Mouse (Mus musculus) ovary, postnatal 36 days (tissue): ENCODE measurements around the gene Ncor2.
A peak's percentile ranks its signal among the peaks of the same experiment; 100 is the strongest.
"Not testable (repeated sequence)": the region's sequence is repeated elsewhere in the genome, so short reads cannot be mapped to it uniquely, and the experiment has no call there.

Experiments used
- DNase-seq: peaks from one replicate; pipeline ENCODE4 v3.0.0; 2022; ENCODE audit warnings: low spot score, mixed read lengths

Ncor2 gene

DNA sequence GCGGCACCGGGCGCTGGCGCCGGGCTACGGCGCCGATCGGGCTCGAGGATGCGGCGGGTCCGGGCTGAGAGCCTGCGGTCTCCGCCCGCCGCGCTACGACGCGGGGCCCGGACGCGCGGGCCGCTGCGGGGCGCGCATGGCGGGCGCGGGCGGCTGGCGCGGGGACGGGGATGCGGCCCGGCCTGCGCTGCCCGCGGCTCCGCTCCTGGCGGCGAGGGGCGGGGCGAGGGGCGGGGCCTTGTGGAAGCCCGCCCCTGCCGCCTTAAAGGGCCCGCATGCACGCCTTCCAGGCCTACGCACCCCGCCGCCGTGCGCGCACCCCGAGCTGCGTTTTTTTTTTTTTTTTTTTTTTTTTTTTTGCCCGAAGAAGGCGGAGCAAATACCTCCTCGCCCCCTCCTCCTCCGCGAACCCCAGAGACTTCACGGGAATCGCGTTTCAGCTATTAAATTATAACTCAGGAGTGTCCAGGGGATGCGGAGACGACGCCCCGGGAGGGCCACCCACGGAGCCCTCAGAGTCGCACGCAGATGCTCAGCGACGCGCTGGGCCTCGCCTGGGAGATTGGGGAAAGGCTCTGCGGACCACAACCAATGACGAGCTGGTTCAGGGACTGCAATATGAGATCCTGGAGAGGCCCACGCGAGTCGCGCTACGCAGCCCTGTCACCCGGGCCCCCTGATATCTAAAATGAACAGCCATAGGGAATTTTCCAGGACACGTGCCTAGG, at the start of gene Ncor2:
Gene Ncor2 (minus strand): TSS at position 213 of the 728 bp plus-strand sequence.
- peak; percentile 85 for DNase-seq

DNA sequence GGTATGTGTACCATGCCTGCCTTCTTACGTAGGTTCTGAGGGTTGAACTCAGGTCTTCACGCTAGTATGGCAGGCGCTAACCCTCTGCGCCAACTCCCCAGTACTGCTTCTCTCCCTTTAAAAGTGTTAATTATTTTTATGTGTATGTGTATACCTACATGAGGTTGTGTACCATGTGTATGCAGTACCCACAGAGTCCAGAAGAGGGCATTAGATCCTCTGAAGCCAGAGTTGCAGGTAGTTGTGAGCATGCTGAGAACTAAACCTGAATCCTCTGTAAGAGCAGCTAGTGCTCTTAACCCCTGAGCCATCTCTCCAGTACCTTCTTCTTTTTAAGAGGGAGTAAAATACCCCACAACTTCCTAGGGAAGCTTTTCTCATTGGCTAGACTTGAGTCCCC, 48.7 kb upstream of the Ncor2 start:
- no peak for DNase-seq

DNA sequence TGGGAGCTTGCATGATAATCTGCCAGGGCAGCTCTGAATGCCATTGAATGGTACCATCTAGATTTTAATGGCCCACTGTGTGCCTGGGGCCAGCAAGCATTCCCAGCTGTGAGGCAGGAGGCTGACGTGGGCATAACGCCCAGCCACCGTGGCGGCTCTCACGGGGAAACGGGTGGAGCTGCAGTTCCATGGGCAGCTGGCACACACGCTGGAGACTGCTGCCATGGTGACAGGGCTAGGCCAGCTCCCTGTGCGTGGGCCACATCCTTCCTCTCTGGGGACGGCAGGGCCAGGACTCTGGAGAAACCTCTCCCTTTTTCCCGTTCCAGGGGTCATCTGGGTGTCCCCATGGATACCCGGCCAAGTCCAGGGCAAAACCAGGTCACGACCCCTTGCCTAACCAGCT, 47.2 kb upstream of the Ncor2 start:
- no peak for DNase-seq

DNA sequence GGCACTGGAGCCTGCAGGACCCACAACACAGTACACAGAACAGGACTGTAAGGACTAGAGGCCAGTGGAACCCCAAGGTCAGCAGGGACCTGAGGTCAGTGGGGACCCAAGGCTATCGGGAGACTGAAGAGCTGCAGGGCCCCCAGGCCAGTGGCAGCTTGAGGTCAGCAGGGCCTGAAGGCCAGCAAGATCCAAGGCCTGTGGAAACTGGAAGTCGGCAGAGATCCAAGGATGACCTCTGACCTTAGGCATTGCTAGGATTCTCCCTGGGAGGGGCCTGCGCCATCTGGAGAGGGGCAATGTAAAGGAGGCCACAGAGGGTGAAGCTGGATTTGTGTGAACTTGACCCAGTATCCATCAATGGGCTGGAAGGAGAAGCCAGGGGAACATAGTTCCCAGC, 45.9 kb upstream of the Ncor2 start:
- no peak for DNase-seq

DNA sequence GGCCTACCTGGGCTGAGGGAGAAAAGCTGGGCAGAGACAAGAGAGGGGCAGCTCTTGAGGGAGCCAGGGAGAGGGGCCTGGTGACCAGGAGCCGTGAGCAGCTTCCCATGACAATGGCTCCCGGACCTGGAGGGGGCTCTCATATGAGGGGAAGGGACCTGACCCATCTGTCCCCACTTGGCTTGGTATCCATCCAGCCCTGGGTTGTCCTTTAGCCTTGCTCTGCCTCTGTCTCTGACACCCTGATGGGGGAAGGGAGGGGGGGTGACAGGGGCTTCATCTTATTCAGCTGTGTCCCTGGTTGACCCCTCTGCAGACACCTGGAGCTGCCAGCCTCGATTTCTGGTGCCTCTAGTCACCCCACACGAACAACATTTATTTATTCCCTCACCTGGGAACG, 44.9 kb upstream of the Ncor2 start:
- no peak for DNase-seq

DNA sequence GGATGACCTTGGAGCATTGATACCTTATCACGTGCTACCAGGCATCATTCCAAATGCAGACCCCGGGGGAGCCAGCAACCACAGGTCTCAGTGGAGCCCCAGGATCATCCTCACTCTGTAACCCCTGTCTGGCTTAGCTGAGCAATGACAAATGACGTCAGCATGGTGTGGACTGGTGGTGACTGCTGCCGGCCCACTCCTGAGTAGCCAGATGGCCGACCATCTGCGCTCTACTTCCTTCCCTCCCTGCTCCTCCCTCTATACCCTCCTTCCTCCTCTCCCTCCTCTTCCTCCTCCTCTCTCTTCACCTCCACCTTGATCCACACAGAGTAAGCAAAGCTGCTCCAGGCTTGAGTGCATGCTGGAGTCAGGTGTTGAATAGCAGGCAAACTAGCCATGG, 43.7 kb upstream of the Ncor2 start:
- no peak for DNase-seq

DNA sequence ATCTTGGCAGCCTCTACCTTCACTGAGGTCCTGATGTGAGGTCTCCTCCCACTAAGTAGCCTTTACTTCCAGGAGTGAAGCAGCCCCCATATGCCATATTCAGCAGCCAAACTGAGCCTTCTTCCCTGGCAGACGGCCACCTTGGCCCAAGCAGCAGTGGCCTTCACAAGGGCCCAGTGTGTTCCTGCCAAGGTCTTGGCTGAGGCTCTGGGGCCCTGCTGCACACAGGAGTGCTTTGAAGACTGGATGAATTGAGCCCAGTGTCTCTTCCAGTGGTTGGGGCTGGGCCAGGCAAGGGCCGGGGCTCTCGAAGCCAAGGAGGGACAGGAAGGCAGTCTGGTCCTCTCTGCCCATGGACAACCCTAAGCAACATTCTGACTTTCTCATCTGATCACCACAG, 42.8 kb upstream of the Ncor2 start:
- DNase-seq, result peak; percentile 86

DNA sequence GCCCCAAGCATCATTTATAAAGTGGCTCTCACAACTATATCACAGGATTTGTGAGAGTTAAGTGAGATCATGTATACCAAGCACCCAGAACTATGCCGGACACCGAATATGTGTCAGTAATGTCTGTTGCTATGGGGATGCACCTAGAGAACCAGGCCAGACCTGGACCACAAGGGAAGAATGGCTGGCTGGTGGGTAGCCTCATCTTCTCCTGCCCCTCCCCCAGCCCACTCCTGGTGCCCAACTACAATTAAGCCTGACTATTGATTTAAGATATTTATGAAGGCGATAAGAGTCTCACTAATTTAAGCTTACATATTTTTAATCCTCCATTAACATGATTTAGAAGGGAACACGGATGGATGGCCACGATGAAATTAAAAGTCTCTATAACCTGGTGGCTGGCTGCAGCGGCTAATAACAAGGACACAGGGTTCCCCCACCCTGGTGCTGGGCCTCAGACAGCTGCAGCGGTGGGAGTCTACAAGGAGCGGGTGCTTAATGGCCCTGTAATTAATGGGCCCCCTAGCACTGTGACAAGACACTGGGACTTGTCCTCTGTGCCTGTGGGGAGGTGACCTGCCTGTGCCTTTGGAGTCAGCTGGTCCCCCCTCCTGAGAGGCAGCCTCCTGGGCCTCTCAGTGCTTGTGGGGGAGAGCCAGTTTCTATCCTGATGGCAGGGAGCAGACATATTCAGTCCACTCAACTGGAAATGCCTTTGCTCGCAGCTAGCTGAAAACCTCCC, 38.6 kb upstream of the Ncor2 start:
- no peak for DNase-seq

DNA sequence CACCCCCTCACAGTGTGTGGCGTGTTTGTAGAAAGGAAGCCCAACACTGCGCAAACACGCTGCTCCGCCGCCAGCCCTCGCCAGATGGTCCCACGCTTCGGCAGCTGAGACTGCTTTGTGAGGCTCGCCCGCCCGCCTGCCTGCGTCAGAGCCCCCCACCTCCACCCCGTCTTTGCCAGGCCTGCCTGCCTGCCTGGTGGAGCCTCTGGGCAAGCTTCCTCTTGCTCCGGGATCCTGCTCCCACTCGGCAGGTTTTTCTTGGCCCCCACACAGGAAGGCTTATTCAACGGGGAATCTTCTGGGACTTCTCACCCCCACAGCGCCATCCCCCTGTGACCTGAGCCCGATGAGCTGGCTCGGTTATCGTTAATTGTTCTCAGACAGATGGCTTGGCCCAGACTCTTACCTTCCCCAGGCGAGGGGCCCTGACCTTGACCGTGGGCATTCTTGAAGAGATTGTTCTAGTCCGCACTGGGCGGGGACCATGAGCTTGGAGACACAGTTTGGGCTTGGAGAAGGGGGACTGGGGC, 37.0 kb upstream of the Ncor2 start:
- DNase-seq, result peak; percentile 61

DNA sequence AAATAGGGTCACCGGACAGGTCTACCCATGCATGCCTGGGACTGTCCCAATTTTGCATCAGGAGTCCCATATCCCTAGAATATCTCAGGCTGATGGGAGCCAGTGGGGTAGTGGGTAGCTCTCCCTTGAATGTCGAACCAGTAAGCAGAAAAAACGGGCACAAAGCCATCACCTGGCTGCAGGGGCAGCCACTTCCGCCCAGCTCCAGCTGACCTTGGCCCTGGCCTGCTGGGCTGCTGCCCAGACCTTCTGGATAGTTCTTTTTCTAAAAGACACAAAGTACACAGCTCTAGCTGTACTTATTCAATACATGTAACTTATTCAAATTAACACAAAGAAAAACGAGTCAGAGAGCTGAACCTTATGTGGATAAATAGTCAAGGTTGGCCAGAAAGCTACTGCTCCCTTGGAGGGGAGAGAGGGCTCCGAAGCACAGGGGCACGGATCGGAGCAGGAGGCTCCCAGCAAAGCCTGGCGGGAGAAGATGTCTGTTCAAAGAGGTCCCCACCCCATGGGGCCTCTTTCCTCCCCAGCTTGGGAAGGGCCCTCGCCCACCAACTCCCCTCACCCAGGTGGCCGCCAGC, 36.4 kb upstream of the Ncor2 start:
- DNase-seq, result peak; percentile 59

DNA sequence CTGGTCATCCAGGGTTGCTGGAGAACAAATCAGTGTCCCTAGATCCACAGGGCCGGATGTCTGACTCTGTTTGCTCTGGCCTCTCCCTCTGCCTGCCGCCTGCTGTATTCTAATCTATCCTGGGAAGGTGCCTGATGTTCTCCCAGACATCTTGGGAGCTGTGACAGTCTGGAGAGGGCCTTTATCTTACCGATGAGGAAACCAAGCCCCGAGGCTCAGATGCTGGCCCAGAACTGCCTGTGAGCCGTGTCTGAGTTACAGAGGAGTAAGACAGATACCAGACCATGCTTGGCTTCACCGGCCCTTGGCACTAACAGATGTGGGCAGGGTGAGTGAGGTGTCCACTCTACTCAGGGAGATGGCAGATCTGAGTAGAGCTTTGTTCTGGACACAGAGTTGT, 35.0 kb upstream of the Ncor2 start:
- DNase-seq, result no peak

DNA sequence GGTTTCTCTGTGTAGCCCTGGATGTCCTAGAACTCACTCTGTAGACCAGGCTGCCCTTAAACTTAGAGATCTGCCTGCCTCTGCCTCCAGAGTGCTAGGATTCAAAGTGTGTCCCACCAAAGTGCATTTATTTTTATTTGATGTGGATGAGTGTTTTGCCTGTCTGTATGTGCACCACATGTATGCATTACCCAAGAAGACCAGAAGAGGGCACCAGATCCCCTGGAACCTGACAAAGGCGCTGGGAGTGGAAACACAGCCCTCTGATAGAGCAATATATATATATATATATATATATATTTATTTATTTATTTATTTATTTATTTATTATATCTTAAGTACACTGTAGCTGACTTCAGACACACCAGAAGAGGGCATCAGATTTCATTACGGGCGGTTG, 25.9 kb upstream of the Ncor2 start:
- not testable (repeated sequence) for DNase-seq

DNA sequence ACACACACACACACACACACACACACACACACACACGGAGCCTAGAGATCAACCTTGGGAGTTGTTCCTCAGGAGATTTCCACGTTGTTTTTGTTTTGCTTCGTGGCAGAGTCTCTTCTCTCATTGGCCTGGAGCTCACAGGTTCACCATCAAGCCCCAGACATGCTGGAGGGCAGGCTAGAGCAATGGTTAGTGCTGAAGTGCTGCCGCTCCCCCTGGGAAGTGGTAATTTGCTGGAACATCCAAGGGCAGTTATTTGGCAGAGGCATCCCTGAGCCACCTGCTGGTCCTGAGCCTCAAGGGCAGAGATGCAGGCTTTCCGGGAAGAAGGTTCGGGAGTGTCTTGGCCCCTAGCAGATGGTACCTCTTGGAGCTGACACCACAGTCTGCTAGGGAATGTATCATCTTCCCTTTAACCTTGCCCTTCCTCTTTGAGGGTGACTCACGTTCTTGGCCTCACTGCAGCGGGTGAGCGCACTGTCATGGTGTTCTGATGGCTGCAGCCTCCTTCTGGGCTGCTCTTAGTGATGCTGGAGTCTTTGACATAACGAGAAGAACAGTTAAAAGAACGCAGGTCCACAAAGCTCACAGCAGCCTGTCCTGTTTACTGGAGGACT, 25.3 kb upstream of the Ncor2 start:
- DNase-seq, result no peak

DNA sequence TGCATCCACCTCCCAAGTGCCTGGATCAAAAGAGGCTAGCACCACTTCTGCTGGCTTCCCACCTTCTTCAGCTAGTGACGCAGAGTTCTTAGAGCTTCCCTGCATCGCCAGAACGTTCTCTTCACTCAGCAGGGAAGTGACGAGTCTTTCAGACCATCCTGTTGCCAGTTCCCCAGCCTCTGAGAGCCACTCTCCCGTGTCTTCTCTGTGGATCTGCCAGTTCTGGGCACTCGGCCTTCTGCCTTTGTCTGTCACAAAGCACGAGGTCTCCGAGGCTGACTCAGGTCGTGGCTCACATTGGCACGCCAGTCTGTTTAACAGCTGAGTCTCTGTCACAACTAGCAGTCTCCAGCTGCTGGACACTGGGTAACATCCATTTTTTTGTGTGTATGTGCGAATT, 24.7 kb upstream of the Ncor2 start:
- DNase-seq, result no peak

DNA sequence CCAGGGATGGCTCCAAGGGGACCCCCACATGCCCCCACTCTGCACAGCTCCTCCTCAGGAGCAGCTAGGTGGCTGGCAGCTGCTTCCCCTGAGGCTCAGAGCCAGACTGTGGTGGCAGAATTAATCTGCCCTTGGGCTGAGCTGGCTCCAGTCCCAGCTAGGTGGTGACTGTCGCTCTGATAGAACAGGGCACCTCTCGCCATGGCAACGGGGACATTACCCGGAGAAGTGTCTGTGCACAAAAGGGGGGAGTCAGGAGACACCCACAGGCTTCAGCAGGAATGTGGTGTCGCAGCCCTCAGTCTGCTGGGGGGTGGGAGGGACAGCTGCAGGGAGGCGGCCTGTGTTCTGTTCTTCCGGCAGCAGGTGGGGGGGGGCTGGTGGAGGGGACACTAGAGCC, 24.1 kb upstream of the Ncor2 start:
- peak; percentile 62 for DNase-seq

DNA sequence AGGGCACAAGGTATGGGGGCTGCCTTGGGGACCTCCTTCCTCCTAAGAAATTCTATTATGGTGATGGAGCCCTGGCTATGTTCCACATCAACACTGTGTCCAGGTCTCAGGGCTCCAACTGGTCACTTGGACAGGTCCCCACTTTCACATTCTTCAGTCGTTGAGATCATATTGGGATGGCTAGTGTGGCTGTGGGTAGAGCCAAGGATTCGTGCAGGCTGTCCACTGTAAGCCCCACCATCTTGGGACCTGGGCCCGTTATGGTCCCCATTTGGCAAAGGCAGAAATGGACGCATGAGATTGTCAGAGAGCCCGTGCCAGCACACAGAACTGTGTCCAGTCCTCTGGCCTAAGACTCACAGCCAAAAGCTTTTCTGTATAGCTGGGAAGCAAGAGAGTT, 23.1 kb upstream of the Ncor2 start:
- no peak for DNase-seq

DNA sequence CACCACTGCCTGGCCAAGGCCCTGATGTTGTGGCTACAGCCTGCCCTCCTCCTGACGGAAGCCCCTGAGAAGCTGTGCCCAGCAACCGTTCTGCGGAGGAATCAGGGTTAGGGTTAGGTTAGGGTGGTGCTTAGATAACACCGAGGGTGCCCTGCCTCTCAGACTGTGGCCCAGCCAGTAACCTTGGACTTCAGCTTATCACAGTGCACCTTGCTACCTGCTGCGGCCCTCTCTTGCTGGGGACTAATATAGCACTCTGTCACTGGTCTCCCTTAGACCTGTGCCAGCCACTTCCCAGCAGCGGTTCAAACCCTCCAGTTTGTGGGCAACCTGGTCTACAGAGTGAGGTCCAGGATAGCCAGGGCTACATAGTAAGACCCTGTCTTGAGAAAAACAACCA, 20.1 kb upstream of the Ncor2 start:
- DNase-seq, result no peak

DNA sequence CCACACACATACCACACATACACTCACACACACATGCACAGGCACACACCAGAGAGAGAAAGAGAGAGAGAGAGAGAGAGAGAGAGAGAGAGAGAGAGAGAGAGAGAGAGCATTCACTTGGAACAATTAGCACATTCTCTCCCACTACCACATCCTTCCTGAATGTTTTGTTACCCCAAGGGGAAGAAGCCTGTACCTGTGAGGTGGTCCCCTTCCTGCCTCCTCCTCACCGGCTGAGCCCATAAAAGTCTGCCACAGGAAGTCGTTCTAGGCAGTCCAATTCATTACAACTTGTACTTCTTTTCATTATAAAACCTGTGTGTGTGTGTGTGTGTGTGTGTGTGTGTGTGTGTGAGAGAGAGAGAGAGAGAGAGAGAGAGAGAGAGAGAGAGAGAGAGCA, 18.3 kb upstream of the Ncor2 start:
- not testable (repeated sequence) for DNase-seq

DNA sequence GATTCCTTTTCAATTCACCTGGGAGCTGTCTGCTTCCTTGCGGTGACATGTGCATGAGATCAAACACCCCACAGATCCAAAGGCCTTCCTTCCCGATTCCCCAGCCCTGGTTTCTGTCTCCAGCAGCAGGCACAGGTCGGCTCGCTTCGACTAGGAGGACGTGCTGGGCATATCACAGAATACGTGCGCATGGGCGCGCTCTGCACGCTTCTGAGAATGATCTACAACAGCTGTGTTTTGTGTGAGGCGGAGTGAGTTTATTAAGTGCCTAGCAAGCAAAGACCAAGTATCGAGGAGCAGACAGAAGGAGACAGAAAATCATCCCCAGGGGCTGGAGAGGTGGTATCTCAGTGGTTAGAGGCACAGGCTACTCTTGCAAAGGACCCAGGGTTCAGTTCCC, 17.0 kb upstream of the Ncor2 start:
- DNase-seq, result no peak

DNA sequence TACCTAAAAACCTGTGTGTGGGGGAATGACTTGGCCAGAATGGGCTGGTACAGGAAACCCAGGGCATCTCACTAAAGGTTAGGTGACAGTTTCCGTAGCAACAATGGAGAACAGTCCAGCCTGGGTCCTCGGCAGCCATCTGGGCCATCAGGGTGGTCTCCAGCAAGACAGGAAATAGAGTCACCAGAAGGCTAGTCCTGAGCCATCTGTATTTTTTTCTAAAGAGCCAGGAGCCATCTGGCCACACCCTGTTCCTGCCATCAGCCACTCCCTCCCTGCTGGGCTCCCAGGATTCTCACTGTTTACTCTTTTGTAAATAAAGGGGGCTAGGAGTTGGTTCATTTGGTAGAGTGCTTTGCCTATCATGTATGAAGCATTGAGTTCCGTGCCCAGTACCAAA, 16.1 kb upstream of the Ncor2 start:
- DNase-seq, result no peak

DNA sequence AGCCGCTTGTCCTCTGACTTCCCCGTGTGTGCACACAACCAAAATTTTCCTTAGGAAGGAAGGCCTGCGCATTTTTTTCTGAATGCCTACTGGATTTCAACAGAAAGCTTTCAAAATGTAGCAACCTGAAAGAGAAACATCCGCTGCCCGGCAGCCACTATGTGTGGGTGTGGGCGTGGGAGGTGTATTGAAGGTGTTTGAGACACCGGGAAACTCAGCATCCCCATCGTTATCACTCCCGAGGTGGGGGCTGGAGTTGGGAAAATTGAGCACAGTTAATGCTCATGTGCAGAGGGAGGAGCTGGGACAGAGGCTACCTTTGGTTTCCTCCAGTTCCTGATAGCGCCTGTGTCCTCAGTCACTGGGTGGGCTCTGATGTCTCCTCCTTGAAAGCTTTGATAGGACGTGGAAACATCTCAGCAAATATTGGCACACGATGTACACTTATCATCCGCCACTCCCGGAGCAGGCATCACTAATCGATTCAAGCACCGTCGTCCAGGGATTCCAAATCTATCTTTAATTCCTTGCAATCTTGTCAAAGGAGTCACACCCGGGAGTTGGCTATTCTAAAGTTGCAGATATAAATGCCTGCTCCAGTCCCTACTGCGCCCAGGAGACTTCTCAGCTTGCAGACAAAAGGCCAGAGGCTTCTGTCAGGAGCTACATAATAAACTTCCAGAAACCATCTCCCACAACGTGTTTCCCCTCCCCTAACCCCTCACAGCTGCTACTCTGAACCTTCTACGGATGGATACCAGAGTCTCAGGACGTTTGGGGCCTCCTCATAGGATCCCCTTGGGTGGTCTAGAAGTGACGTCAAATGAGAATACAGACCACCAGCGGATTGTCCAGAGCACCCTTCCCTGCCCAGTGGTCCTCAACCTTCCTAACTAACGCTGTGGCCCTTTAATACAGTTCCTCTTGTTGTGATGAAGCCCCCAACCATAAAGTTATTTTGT, 14.7 kb upstream of the Ncor2 start:
- no peak for DNase-seq

DNA sequence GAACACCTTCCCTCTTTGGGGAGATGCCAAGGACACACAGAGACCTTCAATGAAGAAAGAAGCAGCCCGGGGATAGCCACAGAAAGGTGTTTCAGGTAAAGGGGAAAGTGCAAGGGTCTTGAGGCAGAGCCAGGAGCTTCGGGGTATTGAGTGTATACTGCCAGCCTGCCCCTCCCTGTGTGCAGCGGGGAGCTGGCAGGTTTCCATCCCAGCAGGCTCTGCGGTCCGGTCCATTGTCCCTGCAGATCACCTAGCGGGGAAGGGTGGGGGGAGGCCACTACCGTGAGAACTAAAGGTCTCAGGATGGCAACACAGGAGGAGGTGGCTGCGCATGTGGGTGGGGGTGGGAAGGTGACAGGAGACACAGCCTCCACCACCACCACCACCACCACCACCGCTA, 12.6 kb upstream of the Ncor2 start:
- DNase-seq, result no peak
